Mouse (Mus musculus) liver, postnatal 0 days (tissue): ENCODE results near the gene Ago1. TPM values are rescaled to one million over a fixed set of nuclear protein-coding genes. Genes with fewer than 3 reads are reported as not detected.

Source experiments
- ATAC-seq: fragments of 200-750 bp; cut with Nextera tagmentation; 2 replicates; pipeline ENCODE4 v1.8.0; 2017; ENCODE audit warnings: mild to moderate bottlenecking, moderate library complexity
- DNase-seq: peaks from one replicate; pipeline ENCODE4 v3.0.0-alpha.2; 2016
- H3K27ac ChIP-seq: fragments of 300-500 bp; sonication (generic); 2 replicates; pipeline ENCODE4 v1.5.1; 2014; ENCODE audit warnings: antibody characterized with exemption, moderate library complexity, mild to moderate bottlenecking, low read depth
- H3K27me3 ChIP-seq: fragments of 300-500 bp; sonication (generic); 2 replicates; pipeline ENCODE4 v1.6.1; 2014; ENCODE audit warnings: low read length, control low read depth, mixed read lengths; ENCODE audit not compliant: insufficient read depth
- H3K36me3 ChIP-seq: fragments of 300-500 bp; sonication (generic); replicated peaks from 2 replicates; pipeline ENCODE4 v1.6.1; 2014; ENCODE audit warnings: mild to moderate bottlenecking, control low read depth, low read length, moderate library complexity, mixed read lengths; ENCODE audit not compliant: insufficient read depth
- H3K4me1 ChIP-seq: fragments of 300-500 bp; sonication (generic); 2 replicates; pipeline ENCODE4 v1.6.1; 2014; ENCODE audit warnings: antibody characterized with exemption, mild to moderate bottlenecking, control low read depth; ENCODE audit not compliant: insufficient read depth
- H3K4me2 ChIP-seq: fragments of 300-500 bp; sonication (generic); 2 replicates; pipeline ENCODE4 v1.6.1; 2014; ENCODE audit warnings: low read depth, mild to moderate bottlenecking, low read length, moderate library complexity, mixed read lengths
- H3K4me3 ChIP-seq: fragments of 300-500 bp; sonication (generic); 2 replicates; pipeline ENCODE4 v1.5.1; 2014; ENCODE audit warnings: low read depth, low read length
- H3K9ac ChIP-seq: fragments of 300-500 bp; sonication (generic); replicated peaks from 2 replicates; pipeline ENCODE4 v1.6.1; 2014; ENCODE audit warnings: mild to moderate bottlenecking, moderate library complexity
- H3K9me3 ChIP-seq: fragments of 300-500 bp; sonication (generic); 2 replicates; pipeline ENCODE4 v1.6.1; 2016; ENCODE audit warnings: mild to moderate bottlenecking, control low read depth, low read length, mixed read lengths
- CTCF ChIP-seq: sonication (generic); IDR thresholded peaks from 2 replicates; pipeline ENCODE4 v1.5.1; 2016; ENCODE audit warnings: antibody characterized with exemption, low read depth
- EP300 ChIP-seq: IDR thresholded peaks from 2 replicates; pipeline ENCODE4 v1.6.1; 2016; ENCODE audit warnings: antibody characterized with exemption, low read depth, mild to moderate bottlenecking
- WGBS: fragments of 180-500 bp; shearing (Covaris S2); extraction: QIAGEN DNeasy Blood & Tissue Kit; methylation state at CpG from one replicate; pipeline ENCODE4 v1.1.7; 2014; ENCODE audit not compliant: insufficient replicate concordance; 5-methylcytosine and 5-hydroxymethylcytosine counted together
- polyA plus RNA-seq: library from polyadenylated mRNA; unstranded; fragments of >200 nt; fragmentation: Nextera tagmentation; extraction: Ambion mirVana; gene quantifications from 2 replicates; pipeline ENCODE4 v1.2.1, GENCODE M21; 2015

Ago1 gene
- polyA plus RNA-seq = 0.94 and 0.97 TPM in 2 replicates

DNA sequence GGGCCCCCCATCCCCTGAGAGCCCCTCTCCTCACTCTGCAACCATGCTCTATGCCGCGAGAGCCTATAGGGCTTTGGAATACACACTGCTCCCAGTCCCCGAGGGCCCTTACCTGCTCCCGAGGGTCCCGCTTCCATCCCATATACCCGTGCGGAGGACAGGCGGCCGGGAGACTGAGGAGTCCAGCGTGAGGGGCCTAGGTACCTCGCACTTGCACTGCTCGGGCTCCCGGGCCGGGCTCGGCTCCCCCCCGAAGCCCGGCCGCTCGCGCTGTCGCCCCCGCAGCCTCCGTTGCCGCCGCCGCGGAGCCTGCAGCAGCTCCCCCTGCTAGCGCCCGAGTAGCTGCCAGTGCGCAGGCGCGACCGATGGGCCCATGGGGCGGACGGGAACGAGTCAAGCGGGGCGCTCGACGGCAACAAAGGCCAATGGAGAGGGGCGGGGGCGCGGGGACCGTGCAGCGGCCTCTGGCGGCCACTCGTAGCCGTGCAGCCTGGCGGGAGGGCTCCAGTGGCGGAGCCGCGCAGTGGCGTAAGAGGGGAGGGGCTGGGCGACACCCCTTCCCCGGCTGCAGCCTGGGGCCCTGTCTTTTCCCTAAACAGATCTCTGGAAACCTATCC lies at the start of gene Ago1:
Ago1 (minus strand) TSS at position 299 of the 617 bp plus-strand sequence.
- Histone ChIP-seq H3K9ac (peak within 1 kb of the TSS; percentile 76), H3K4me1 (peaks cover 21% of the 10 kb centered on the region), H3K9me3 (no peaks in the 10 kb centered on the region), H3K4me2 (peak within 1 kb of the TSS; percentile 99), H3K27ac (peak within 1 kb of the TSS; percentile 63), H3K27me3 (no peaks in the 10 kb centered on the region), H3K4me3 (peak within 1 kb of the TSS; percentile 87), H3K36me3 (no peaks in the 10 kb centered on the region)
- DNase-seq = peak; percentile 95
- under 1% methylated on average over 49 of the region's 55 CpGs for WGBS
- peak; percentile 99 for TF ChIP-seq CTCF
- no peak for TF ChIP-seq EP300
- ATAC-seq = peak; percentile 92

DNA sequence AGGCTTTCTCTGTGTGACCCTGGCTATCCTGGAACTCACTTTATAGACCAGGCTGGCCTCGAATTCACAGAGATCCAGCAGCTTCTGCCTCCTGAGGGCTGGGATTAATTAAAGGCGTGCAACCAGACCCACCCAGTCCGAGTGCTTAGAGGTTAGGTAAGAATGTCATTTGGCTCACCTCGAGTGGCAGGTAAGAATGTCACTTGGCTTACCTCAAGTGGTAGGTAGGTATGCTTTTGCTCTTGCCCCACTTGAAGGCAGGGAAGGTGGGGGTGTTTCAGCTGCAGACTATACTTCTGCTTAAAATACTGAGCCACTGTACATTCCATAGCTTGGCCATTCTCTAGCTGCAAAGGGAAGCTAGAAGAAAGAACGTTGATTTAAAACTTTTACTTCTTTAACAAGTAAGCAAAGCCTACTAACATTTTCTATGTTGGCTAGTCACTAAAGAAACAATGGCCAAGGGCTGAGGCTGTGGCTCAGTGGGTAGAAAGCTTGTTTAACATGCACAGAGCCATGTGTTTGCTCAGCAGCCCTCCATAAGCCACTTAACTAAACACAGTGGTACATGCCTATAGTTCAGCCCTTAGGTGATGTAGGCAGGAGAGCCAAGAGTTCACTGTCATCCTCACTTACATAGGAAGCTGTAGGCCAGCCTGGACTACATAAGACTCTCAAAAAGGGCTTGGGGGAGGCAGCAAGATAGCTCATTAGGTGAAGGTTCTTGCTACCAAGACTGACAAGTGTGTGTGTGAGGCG lies 44.1 kb upstream of the Ago1 start:
- ATAC-seq = no peak
- no peak overlapping the region for H3K27ac ChIP-seq
- no peak overlapping the region for H3K4me3 ChIP-seq
- no peak overlapping the region for H3K9ac ChIP-seq
- no peak overlapping the region for H3K4me2 ChIP-seq
- no peaks in the 10 kb centered on the region for H3K4me1 ChIP-seq
- H3K27me3 ChIP-seq = no peaks in the 10 kb centered on the region
- H3K9me3 ChIP-seq = no peaks in the 10 kb centered on the region
- TF ChIP-seq EP300 = no peak
- no peak for TF ChIP-seq CTCF
- 77% methylated on average over 6 of the region's 6 CpGs for WGBS
- no peak for DNase-seq
- H3K36me3 ChIP-seq = 0 out of 2 replicates have a peak, but pooled peaks cover 7% of the 10 kb centered on the region

DNA sequence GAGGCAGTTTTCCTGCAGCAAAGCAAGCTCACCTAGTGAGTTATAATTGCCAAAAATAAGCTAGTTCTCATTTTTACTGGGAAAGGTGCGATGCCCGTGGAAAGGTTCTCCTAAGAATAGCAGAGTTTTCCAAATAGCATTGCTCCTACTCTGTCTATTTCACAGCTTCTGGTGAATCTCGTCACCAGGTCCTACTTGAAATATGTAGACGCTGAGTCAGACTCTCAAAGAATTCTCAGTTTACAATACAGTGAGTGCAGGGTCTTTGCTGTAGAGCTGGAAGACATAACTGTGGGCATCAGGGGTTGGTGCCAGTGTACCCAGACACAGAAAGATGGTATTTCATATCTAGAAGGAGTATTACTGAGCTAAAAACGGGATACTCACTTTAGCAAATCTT lies 42.6 kb upstream of the Ago1 start:
- WGBS = 82% methylated on average over 5 of the region's 5 CpGs
- no peak overlapping the region for H3K27ac ChIP-seq
- H3K36me3 ChIP-seq = peaks cover 4% of the 10 kb centered on the region; the same call in 1 of the 2 replicates
- H3K4me1 ChIP-seq = no peaks in the 10 kb centered on the region
- DNase-seq (no peak), ATAC-seq (no peak)
- no peaks in the 10 kb centered on the region for H3K27me3 ChIP-seq
- TF ChIP-seq CTCF (no peak), EP300 (no peak)
- H3K4me2 ChIP-seq = no peak overlapping the region
- H3K9me3 ChIP-seq = no peaks in the 10 kb centered on the region
- no peak overlapping the region for H3K4me3 ChIP-seq
- H3K9ac ChIP-seq = no peak overlapping the region

DNA sequence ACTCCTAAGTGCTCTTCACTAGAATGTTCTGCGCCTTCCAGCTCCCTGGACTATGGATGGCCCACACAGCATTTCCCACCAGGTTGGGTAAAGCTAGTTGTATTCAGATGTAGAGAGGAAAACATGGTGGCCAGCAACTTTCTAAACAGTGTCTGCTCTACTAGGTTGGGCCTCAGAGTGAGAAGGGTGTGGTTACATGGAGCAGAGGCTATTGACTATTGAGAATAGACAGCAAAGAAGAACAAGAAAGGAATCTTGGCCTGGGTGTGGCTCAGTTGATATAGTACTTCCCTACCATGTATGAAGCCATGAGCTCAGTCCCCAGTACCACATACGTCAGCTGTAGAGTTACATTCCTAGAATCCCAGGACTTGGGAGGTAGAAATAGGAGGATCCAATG lies 40.7 kb upstream of the Ago1 start:
- Histone ChIP-seq H3K4me3 (no peak overlapping the region), H3K27me3 (no peaks in the 10 kb centered on the region), H3K4me1 (no peaks in the 10 kb centered on the region), H3K4me2 (no peak overlapping the region), H3K36me3 (peaks cover 4% of the 10 kb centered on the region; the same call in 1 of the 2 replicates), H3K9ac (no peak overlapping the region), H3K9me3 (no peaks in the 10 kb centered on the region), H3K27ac (no peak overlapping the region)
- no peak for DNase-seq
- WGBS = 84% methylated on average over 2 of the region's 2 CpGs
- no peak for ATAC-seq
- no peak for TF ChIP-seq CTCF
- no peak for TF ChIP-seq EP300

DNA sequence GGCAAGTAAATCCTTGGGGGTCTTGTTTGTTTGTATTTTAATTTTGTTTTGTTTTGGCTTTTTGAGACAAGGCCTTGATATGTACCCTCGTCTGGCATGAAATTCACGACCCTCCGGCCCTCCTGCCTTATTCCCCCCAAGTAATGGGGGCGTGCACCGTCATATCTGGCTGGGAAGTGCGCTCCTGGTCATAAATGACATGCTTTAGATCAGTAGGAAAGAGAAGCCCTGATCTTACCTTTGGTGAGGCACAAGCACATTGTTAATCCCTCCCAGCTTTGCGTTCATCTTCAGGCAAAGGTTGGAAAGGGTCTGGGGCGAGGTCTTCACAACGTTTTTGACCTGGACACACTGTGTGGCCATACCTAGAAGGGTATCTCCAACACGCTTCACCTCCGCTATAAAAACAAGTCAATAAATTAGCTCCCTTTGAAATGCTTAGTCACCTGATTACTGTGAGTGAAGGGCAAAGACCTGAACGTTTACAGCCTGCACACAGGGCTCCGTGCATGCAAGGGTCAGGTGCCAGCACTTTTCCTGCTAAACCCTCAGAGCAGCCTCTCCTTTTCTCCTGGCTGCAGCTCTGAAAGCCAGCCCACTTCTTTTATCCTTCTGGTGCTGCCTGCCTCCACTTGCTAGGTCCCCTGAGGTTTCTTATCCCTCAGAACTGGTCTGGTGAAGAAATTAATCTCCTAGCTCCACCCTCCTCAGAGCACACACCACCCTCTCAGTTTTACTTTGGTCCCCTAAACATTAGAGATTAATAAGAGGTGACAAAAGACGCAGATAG lies 39.9 kb upstream of the Ago1 start:
- Histone ChIP-seq H3K27me3 (no peaks in the 10 kb centered on the region), H3K9ac (no peak overlapping the region), H3K27ac (no peak overlapping the region), H3K4me2 (no peak overlapping the region), H3K36me3 (peaks cover 4% of the 10 kb centered on the region; the same call in 1 of the 2 replicates), H3K4me1 (no peaks in the 10 kb centered on the region), H3K9me3 (no peaks in the 10 kb centered on the region), H3K4me3 (no peak overlapping the region)
- TF ChIP-seq EP300 (no peak), CTCF (no peak)
- 70% methylated on average over 14 of the region's 14 CpGs for WGBS
- ATAC-seq = no peak
- no peak for DNase-seq

DNA sequence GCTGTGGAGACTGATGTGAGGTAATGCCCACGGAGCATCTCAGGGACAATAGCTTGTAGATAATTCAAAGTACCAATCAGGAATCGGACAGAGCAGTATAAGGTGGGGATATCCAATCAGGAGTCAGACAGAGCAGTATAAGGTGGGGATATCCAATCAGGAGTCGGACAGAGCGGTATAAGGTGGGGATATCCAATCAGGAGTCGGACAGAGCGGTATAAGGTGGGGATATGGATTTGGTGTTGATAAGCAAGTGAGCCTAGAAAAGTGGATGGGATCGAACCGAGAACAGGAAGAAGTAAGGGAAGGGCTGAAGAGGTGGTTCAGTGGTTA lies 34.6 kb upstream of the Ago1 start:
- no peak overlapping the region for H3K27ac ChIP-seq
- TF ChIP-seq EP300 = no peak
- no peak for TF ChIP-seq CTCF
- no peak overlapping the region for H3K4me2 ChIP-seq
- no peaks in the 10 kb centered on the region for H3K27me3 ChIP-seq
- no peak overlapping the region for H3K9ac ChIP-seq
- no peak overlapping the region for H3K4me3 ChIP-seq
- H3K4me1 ChIP-seq = no peaks in the 10 kb centered on the region
- no peaks in the 10 kb centered on the region; the same call in 1 of the 2 replicates for H3K36me3 ChIP-seq
- DNase-seq = no peak
- WGBS = 49% methylated on average over 8 of the region's 8 CpGs
- no peaks in the 10 kb centered on the region for H3K9me3 ChIP-seq
- no peak for ATAC-seq
